Mouse (Mus musculus): ENCODE measurements at regions not wholly inside any gene's neighbourhood (a gene's known extent, or its start where the extent isn't known, plus 50 kb on each side); places are given as distances from the start of the nearest gene placed in this dataset.
"Not testable (repeated sequence)": the region's sequence is repeated elsewhere in the genome, so short reads cannot be mapped to it uniquely, and the experiment has no call there.

DNA sequence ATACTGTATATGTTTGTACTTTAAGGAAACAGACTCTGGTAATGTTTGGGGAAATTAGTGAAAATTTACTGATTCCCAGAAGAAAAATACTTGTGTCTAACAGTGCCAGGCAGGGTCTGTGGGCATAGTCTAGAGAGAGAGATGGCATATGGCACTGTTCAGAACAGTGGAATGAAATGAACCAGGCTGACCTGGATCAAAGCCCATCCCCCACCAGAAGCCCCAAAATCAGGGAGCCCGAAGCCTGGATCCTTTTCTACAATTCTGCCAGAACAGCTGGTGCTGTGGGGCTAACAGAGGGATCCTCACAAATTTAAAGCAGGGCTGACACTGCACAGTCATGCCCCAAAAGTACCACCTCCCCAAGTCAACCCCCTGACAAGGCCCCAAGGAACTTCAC lies 131.1 kb upstream of the Ppp2r2d start:
- WGBS, result 83% methylated on average over 1 of the region's 1 CpGs
- no peak for DNase-seq (ENCODE audit: low spot score)
- H3K27me3 ChIP-seq (replicated peaks; ENCODE audit: control insufficient read depth, insufficient read depth, low read length), result no peaks in the 10 kb centered on the region
- ATAC-seq (replicated peaks; ENCODE audit: low FRiP score), result no peak
- H3K9ac ChIP-seq (ENCODE audit: low read depth, low read length), result no peak overlapping the region
- no peaks in the 10 kb centered on the region for H3K9me3 ChIP-seq (ENCODE audit: control insufficient read depth, low read length)
- no peaks in the 10 kb centered on the region for H3K4me1 ChIP-seq (replicated peaks; ENCODE audit: control insufficient read depth, insufficient read depth, low read length)
- H3K36me3 ChIP-seq (ENCODE audit: control insufficient read depth, insufficient read depth, low read length), result no peaks in the 10 kb centered on the region
- no peak overlapping the region for H3K4me2 ChIP-seq
- H3K4me3 ChIP-seq (ENCODE audit: low read depth, low read length), result no peak overlapping the region
- H3K27ac ChIP-seq (ENCODE audit: low read depth, low read length), result no peak overlapping the region

DNA sequence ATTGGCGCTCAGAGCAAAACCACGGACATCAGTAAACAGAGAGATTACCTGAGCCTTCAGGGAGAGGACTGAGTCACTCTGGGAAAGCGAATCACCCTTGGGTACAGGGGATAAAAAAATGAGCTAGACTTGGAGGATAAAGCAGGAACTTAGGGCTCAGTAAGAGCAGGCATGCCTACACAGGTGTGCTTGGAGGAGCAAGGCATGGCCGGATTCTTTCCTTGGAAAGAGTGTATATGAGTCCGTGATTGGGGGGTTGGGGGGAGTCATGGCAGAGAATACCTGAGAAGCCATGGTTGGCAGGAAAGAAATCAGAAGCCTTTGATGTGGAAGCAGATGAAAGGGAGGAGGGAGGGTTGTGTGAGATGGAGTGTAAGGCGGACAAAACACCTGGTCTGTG lies 137.5 kb upstream of the Ppp2r2d start:
- Histone ChIP-seq H3K27ac (ENCODE audit: low read depth, low read length) (no peak overlapping the region), H3K4me2 (no peak overlapping the region), H3K9ac (ENCODE audit: low read depth, low read length) (no peak overlapping the region), H3K9me3 (ENCODE audit: control insufficient read depth, low read length) (no peaks in the 10 kb centered on the region), H3K4me1 (replicated peaks; ENCODE audit: control insufficient read depth, insufficient read depth, low read length) (no peaks in the 10 kb centered on the region), H3K27me3 (replicated peaks; ENCODE audit: control insufficient read depth, insufficient read depth, low read length) (no peaks in the 10 kb centered on the region), H3K4me3 (ENCODE audit: low read depth, low read length) (no peak overlapping the region), H3K36me3 (ENCODE audit: control insufficient read depth, insufficient read depth, low read length) (no peaks in the 10 kb centered on the region)
- 77% methylated on average over 6 of the region's 6 CpGs for WGBS
- ATAC-seq (replicated peaks; ENCODE audit: low FRiP score), result no peak
- DNase-seq (ENCODE audit: low spot score), result no peak

- H3K27ac ChIP-seq (ENCODE audit: low read depth, low read length); H3K4me1 ChIP-seq (replicated peaks; ENCODE audit: control insufficient read depth, insufficient read depth, low read length); H3K4me3 ChIP-seq (ENCODE audit: low read depth, low read length); H3K27me3 ChIP-seq (replicated peaks; ENCODE audit: control insufficient read depth, insufficient read depth, low read length); DNase-seq (ENCODE audit: low spot score); ATAC-seq (replicated peaks; ENCODE audit: low FRiP score); H3K36me3 ChIP-seq (ENCODE audit: control insufficient read depth, insufficient read depth, low read length); H3K9ac ChIP-seq (ENCODE audit: low read depth, low read length); H3K9me3 ChIP-seq (ENCODE audit: control insufficient read depth, low read length); H3K4me2 ChIP-seq: not testable (repeated sequence)
- WGBS, result 54% methylated on average over 1 of the region's 1 CpGs
Observed at GRCm38 (mm10) chr7:138699599-138699998, 146.3 kb upstream of the Ppp2r2d start.

DNA sequence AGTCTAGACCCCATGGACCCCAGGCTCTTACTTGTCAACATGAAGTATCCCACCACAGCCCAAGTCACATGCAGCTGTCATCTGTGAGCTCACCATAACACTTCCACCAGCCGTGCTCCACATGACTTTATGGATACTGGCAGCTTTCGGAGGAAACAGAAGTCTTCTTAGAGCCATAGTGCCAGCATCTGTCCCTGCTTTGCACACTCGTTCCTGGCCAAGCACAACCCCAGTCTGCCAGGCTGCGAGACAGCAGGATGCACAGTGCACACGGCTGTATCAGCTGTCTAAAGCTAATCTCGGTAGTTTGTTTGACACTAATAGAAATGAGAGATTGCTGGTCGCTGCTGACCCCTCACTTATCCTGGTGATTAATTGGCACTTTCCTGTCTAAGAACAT lies 163.7 kb upstream of the Ppp2r2d start:
- Histone ChIP-seq H3K4me3 (ENCODE audit: low read depth, low read length) (no peak overlapping the region), H3K9me3 (ENCODE audit: control insufficient read depth, low read length) (no peaks in the 10 kb centered on the region), H3K4me1 (replicated peaks; ENCODE audit: control insufficient read depth, insufficient read depth, low read length) (no peaks in the 10 kb centered on the region), H3K27ac (ENCODE audit: low read depth, low read length) (no peak overlapping the region), H3K4me2 (no peak overlapping the region), H3K27me3 (replicated peaks; ENCODE audit: control insufficient read depth, insufficient read depth, low read length) (no peaks in the 10 kb centered on the region), H3K36me3 (ENCODE audit: control insufficient read depth, insufficient read depth, low read length) (no peaks in the 10 kb centered on the region), H3K9ac (ENCODE audit: low read depth, low read length) (no peak overlapping the region)
- ATAC-seq (replicated peaks; ENCODE audit: low FRiP score) (no peak), DNase-seq (ENCODE audit: low spot score) (no peak)
- WGBS, result 61% methylated on average over 7 of the region's 7 CpGs

GRCm38 (mm10) chr7:138680530-138680929 lies 165.3 kb upstream of the Ppp2r2d start:
- H3K27me3 ChIP-seq (replicated peaks; ENCODE audit: control insufficient read depth, insufficient read depth, low read length), result no peaks in the 10 kb centered on the region
- WGBS, result 88% methylated on average over 5 of the region's 5 CpGs
- H3K4me1 ChIP-seq (replicated peaks; ENCODE audit: control insufficient read depth, insufficient read depth, low read length), result no peaks in the 10 kb centered on the region
- H3K36me3 ChIP-seq (ENCODE audit: control insufficient read depth, insufficient read depth, low read length), result no peaks in the 10 kb centered on the region
- no peak overlapping the region for H3K9ac ChIP-seq (ENCODE audit: low read depth, low read length)
- no peak overlapping the region for H3K4me2 ChIP-seq
- H3K9me3 ChIP-seq (ENCODE audit: control insufficient read depth, low read length), result no peaks in the 10 kb centered on the region
- ATAC-seq (replicated peaks; ENCODE audit: low FRiP score), result no peak
- no peak overlapping the region for H3K27ac ChIP-seq (ENCODE audit: low read depth, low read length)
- H3K4me3 ChIP-seq (ENCODE audit: low read depth, low read length), result no peak overlapping the region
- DNase-seq (ENCODE audit: low spot score), result no peak

DNA sequence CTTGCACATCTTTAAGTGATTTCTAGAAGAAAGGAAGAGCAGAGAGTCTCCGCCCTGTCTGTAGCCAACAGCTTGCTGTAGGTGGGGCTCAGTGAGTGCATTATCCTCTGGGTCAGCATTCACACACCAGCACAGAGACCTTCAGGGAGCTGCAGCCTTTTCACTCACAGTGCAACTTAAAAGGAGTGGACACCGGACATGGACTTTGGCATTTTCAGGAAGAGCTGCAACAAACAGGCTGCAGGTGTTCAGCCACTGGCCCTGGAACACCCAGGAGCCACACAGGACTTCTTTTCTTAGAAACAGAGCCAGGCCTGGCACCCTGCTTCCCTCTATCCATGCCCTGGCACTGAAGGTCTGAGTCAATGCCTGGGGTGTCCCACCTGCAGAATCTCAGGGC lies 166.3 kb upstream of the Ppp2r2d start:
- Histone ChIP-seq H3K27ac (ENCODE audit: low read depth, low read length) (no peak overlapping the region), H3K4me2 (no peak overlapping the region), H3K36me3 (ENCODE audit: control insufficient read depth, insufficient read depth, low read length) (no peaks in the 10 kb centered on the region), H3K9me3 (ENCODE audit: control insufficient read depth, low read length) (no peaks in the 10 kb centered on the region), H3K27me3 (replicated peaks; ENCODE audit: control insufficient read depth, insufficient read depth, low read length) (no peaks in the 10 kb centered on the region), H3K9ac (ENCODE audit: low read depth, low read length) (no peak overlapping the region), H3K4me1 (replicated peaks; ENCODE audit: control insufficient read depth, insufficient read depth, low read length) (no peaks in the 10 kb centered on the region), H3K4me3 (ENCODE audit: low read depth, low read length) (no peak overlapping the region)
- DNase-seq (ENCODE audit: low spot score) (no peak), ATAC-seq (replicated peaks; ENCODE audit: low FRiP score) (no peak)
- 88% methylated on average over 2 of the region's 2 CpGs for WGBS

DNA sequence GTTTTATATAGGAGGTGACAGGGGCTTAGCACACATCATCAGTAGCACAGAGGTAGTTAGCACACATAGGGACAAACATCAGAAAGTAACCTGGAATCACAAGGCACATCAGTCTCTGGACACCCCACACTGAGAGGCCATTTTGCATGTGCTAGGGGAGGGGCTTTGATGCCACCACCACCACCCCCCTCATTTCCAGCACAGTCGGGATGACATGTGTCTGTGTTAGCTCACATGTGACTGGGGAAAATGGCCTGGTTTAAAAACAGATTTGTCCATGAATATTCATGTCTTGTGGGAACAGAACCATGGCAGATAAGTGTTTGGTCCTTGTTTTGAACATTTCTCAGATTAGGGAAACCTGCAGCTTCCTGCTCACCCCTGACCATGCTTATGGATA lies 172.9 kb upstream of the Ppp2r2d start:
- Histone ChIP-seq H3K36me3 (ENCODE audit: control insufficient read depth, insufficient read depth, low read length) (no peaks in the 10 kb centered on the region), H3K9me3 (ENCODE audit: control insufficient read depth, low read length) (no peaks in the 10 kb centered on the region), H3K4me1 (replicated peaks; ENCODE audit: control insufficient read depth, insufficient read depth, low read length) (no peaks in the 10 kb centered on the region), H3K4me3 (ENCODE audit: low read depth, low read length) (no peak overlapping the region), H3K27me3 (replicated peaks; ENCODE audit: control insufficient read depth, insufficient read depth, low read length) (no peaks in the 10 kb centered on the region), H3K27ac (ENCODE audit: low read depth, low read length) (no peak overlapping the region), H3K9ac (ENCODE audit: low read depth, low read length) (no peak overlapping the region), H3K4me2 (no peak overlapping the region)
- 54% methylated on average over 1 of the region's 1 CpGs for WGBS
- no peak for DNase-seq (ENCODE audit: low spot score)
- ATAC-seq (replicated peaks; ENCODE audit: low FRiP score), result no peak

DNA sequence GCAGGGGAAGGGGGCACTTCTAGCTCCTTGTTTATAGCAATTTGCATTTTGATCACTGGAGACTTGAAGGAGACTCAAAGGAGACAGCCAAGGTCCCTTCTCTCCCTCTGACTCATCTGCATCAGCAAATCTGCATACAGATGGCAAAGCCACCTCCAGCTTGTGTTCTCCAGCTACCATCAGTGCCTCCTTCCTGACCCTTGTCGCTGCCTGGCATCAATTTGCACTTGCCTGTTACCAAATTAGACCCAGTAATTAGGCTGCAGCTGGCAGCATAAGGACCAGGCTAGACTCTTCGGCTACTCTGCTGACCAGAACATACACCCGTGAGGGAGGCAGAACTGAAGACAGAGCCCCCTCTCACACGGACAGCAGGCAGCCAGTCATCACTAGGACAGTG lies 177.5 kb upstream of the Ppp2r2d start:
- ATAC-seq (replicated peaks; ENCODE audit: low FRiP score) (no peak), DNase-seq (ENCODE audit: low spot score) (no peak)
- Histone ChIP-seq H3K4me3 (ENCODE audit: low read depth, low read length) (no peak overlapping the region), H3K36me3 (ENCODE audit: control insufficient read depth, insufficient read depth, low read length) (no peaks in the 10 kb centered on the region), H3K4me1 (replicated peaks; ENCODE audit: control insufficient read depth, insufficient read depth, low read length) (no peaks in the 10 kb centered on the region), H3K27me3 (replicated peaks; ENCODE audit: control insufficient read depth, insufficient read depth, low read length) (no peaks in the 10 kb centered on the region), H3K9me3 (ENCODE audit: control insufficient read depth, low read length) (no peaks in the 10 kb centered on the region), H3K27ac (ENCODE audit: low read depth, low read length) (no peak overlapping the region), H3K4me2 (no peak overlapping the region), H3K9ac (ENCODE audit: low read depth, low read length) (no peak overlapping the region)
- 40% methylated on average over 4 of the region's 4 CpGs for WGBS

- H3K27me3 ChIP-seq (replicated peaks; ENCODE audit: control insufficient read depth, insufficient read depth, low read length), result no peaks in the 10 kb centered on the region
- no peaks in the 10 kb centered on the region for H3K4me1 ChIP-seq (replicated peaks; ENCODE audit: control insufficient read depth, insufficient read depth, low read length)
- H3K27ac ChIP-seq (ENCODE audit: low read depth, low read length), result no peak overlapping the region
- no peaks in the 10 kb centered on the region for H3K36me3 ChIP-seq (ENCODE audit: control insufficient read depth, insufficient read depth, low read length)
- no peak for ATAC-seq (replicated peaks; ENCODE audit: low FRiP score)
- H3K9me3 ChIP-seq (ENCODE audit: control insufficient read depth, low read length), result no peaks in the 10 kb centered on the region
- no peak overlapping the region for H3K9ac ChIP-seq (ENCODE audit: low read depth, low read length)
- 86% methylated on average over 4 of the region's 4 CpGs for WGBS
- no peak for DNase-seq (ENCODE audit: low spot score)
- H3K4me3 ChIP-seq (ENCODE audit: low read depth, low read length), result no peak overlapping the region
- no peak overlapping the region for H3K4me2 ChIP-seq
Observed at GRCm38 (mm10) chr7:138660124-138660523, 185.8 kb upstream of the Ppp2r2d start.
